Mouse (Mus musculus) lung, postnatal 0 days (tissue): ENCODE results near the gene Amot.

ENCODE experiments used
- CTCF ChIP-seq: IDR thresholded peaks from 2 replicates; pipeline ENCODE4 v1.5.1; 2016; ENCODE audit warnings: antibody characterized with exemption, mild to moderate bottlenecking
- EP300 ChIP-seq: IDR thresholded peaks from 2 replicates; pipeline ENCODE4 v1.6.1; 2016; ENCODE audit warnings: antibody characterized with exemption, mild to moderate bottlenecking, control low read depth

DNA sequence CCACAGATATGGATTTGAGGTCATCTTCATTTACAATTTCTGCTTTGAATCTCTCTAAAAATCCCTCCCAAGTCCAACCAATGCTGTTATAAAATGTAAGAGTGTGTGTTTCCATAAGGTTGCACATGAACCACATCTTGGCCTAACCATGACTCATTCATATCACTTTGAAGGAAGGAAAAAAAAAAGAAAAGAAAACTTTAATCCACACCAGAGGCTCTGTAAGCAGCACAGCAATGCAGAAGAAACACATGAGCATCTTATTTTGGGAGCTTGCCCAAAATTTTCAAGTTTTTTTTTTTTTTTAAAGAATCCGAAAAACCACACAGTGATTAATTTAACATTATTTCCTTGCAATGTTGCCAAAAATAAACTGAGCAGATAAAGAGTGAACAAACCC lies 14.2 kb downstream of the Amot start:
- TF ChIP-seq CTCF = no peak
- TF ChIP-seq EP300 = no peak
